Mouse (Mus musculus): ENCODE measurements at regions not wholly inside any gene's neighbourhood (a gene's known extent, or its start where the extent isn't known, plus 50 kb on each side); places are given as distances from the start of the nearest gene placed in this dataset.

- Histone ChIP-seq H3K36me3 (ENCODE audit: control insufficient read depth, insufficient read depth, low read length, poor library complexity, severe bottlenecking) (no peaks in the 10 kb centered on the region), H3K27me3 (ENCODE audit: control insufficient read depth, insufficient read depth, low read length, poor library complexity, severe bottlenecking) (no peaks in the 10 kb centered on the region)
- no peak for DNase-seq (ENCODE audit: low read depth, low spot score)
These were observed 200.7 kb downstream of the Pla2g4a start for GRCm38 (mm10) chr1:149760440-149760839.

GRCm38 (mm10) chr1:149758783-149759132 lies 202.3 kb downstream of the Pla2g4a start:
- no peaks in the 10 kb centered on the region for H3K27me3 ChIP-seq (ENCODE audit: control insufficient read depth, insufficient read depth, low read length, poor library complexity, severe bottlenecking)
- H3K36me3 ChIP-seq (ENCODE audit: control insufficient read depth, insufficient read depth, low read length, poor library complexity, severe bottlenecking) = no peaks in the 10 kb centered on the region
- no peak for DNase-seq (ENCODE audit: low read depth, low spot score)

- peak; percentile 35 for DNase-seq (ENCODE audit: low read depth, low spot score)
- no peaks in the 10 kb centered on the region for H3K27me3 ChIP-seq (ENCODE audit: control insufficient read depth, insufficient read depth, low read length, poor library complexity, severe bottlenecking)
- H3K36me3 ChIP-seq (ENCODE audit: control insufficient read depth, insufficient read depth, low read length, poor library complexity, severe bottlenecking) = no peaks in the 10 kb centered on the region
These were observed 202.9 kb downstream of the Pla2g4a start for GRCm38 (mm10) chr1:149758092-149758782.

- no peak for DNase-seq (ENCODE audit: low read depth, low spot score)
- Histone ChIP-seq H3K27me3 (ENCODE audit: control insufficient read depth, insufficient read depth, low read length, poor library complexity, severe bottlenecking) (no peaks in the 10 kb centered on the region), H3K36me3 (ENCODE audit: control insufficient read depth, insufficient read depth, low read length, poor library complexity, severe bottlenecking) (no peaks in the 10 kb centered on the region)
These were observed 207.6 kb downstream of the Pla2g4a start for GRCm38 (mm10) chr1:149753269-149754060.

- Histone ChIP-seq H3K36me3 (ENCODE audit: control insufficient read depth, insufficient read depth, low read length, poor library complexity, severe bottlenecking) (no peaks in the 10 kb centered on the region), H3K27me3 (ENCODE audit: control insufficient read depth, insufficient read depth, low read length, poor library complexity, severe bottlenecking) (no peaks in the 10 kb centered on the region)
- no peak for DNase-seq (ENCODE audit: low read depth, low spot score)
These were observed 211.7 kb downstream of the Pla2g4a start for GRCm38 (mm10) chr1:149749405-149749804.

- DNase-seq (ENCODE audit: low read depth, low spot score) = no peak
- H3K27me3 ChIP-seq (ENCODE audit: control insufficient read depth, insufficient read depth, low read length, poor library complexity, severe bottlenecking) = no peaks in the 10 kb centered on the region
These were observed 222.1 kb downstream of the Pla2g4a start for GRCm38 (mm10) chr1:149738959-149739358.

GRCm38 (mm10) chr1:149734241-149734640 lies 226.8 kb downstream of the Pla2g4a start:
- no peaks in the 10 kb centered on the region for H3K27me3 ChIP-seq (ENCODE audit: control insufficient read depth, insufficient read depth, low read length, poor library complexity, severe bottlenecking)
- H3K36me3 ChIP-seq (ENCODE audit: control insufficient read depth, insufficient read depth, low read length, poor library complexity, severe bottlenecking) = no peaks in the 10 kb centered on the region
- no peak for DNase-seq (ENCODE audit: low read depth, low spot score)

More at GRCm38 (mm10) chr1:149738959-149739358, 222.1 kb downstream of the Pla2g4a start:
- H3K36me3 ChIP-seq (ENCODE audit: control insufficient read depth, insufficient read depth, low read length, poor library complexity, severe bottlenecking) = no peaks in the 10 kb centered on the region

- Histone ChIP-seq H3K27me3 (ENCODE audit: control insufficient read depth, insufficient read depth, low read length, poor library complexity, severe bottlenecking) (no peaks in the 10 kb centered on the region), H3K36me3 (ENCODE audit: control insufficient read depth, insufficient read depth, low read length, poor library complexity, severe bottlenecking) (no peaks in the 10 kb centered on the region)
- DNase-seq (ENCODE audit: low read depth, low spot score) = no peak
These were observed 245.9 kb downstream of the Pla2g4a start for GRCm38 (mm10) chr1:149715171-149715570.

GRCm38 (mm10) chr1:149712330-149712729 lies 248.8 kb downstream of the Pla2g4a start:
- DNase-seq (ENCODE audit: low read depth, low spot score) = no peak
- no peaks in the 10 kb centered on the region for H3K36me3 ChIP-seq (ENCODE audit: control insufficient read depth, insufficient read depth, low read length, poor library complexity, severe bottlenecking)
- no peaks in the 10 kb centered on the region for H3K27me3 ChIP-seq (ENCODE audit: control insufficient read depth, insufficient read depth, low read length, poor library complexity, severe bottlenecking)

GRCm38 (mm10) chr1:149705223-149705622 lies 255.9 kb downstream of the Pla2g4a start:
- DNase-seq (ENCODE audit: low read depth, low spot score) = no peak
- no peaks in the 10 kb centered on the region for H3K27me3 ChIP-seq (ENCODE audit: control insufficient read depth, insufficient read depth, low read length, poor library complexity, severe bottlenecking)
- no peaks in the 10 kb centered on the region for H3K36me3 ChIP-seq (ENCODE audit: control insufficient read depth, insufficient read depth, low read length, poor library complexity, severe bottlenecking)

- Histone ChIP-seq H3K36me3 (ENCODE audit: control insufficient read depth, insufficient read depth, low read length, poor library complexity, severe bottlenecking) (no peaks in the 10 kb centered on the region), H3K27me3 (ENCODE audit: control insufficient read depth, insufficient read depth, low read length, poor library complexity, severe bottlenecking) (no peaks in the 10 kb centered on the region)
- DNase-seq (ENCODE audit: low read depth, low spot score) = no peak
These were observed 261.7 kb downstream of the Pla2g4a start for GRCm38 (mm10) chr1:149699411-149699810.

- Histone ChIP-seq H3K27me3 (ENCODE audit: control insufficient read depth, insufficient read depth, low read length, poor library complexity, severe bottlenecking) (no peaks in the 10 kb centered on the region), H3K36me3 (ENCODE audit: control insufficient read depth, insufficient read depth, low read length, poor library complexity, severe bottlenecking) (no peaks in the 10 kb centered on the region)
- DNase-seq (ENCODE audit: low read depth, low spot score) = no peak
These were observed 286.9 kb downstream of the Pla2g4a start for GRCm38 (mm10) chr1:149674166-149674565.

- H3K27me3 ChIP-seq (ENCODE audit: control insufficient read depth, insufficient read depth, low read length, poor library complexity, severe bottlenecking) = no peaks in the 10 kb centered on the region
- no peaks in the 10 kb centered on the region for H3K36me3 ChIP-seq (ENCODE audit: control insufficient read depth, insufficient read depth, low read length, poor library complexity, severe bottlenecking)
- no peak for DNase-seq (ENCODE audit: low read depth, low spot score)
These were observed 288.5 kb downstream of the Pla2g4a start for GRCm38 (mm10) chr1:149672571-149672970.

- no peak for DNase-seq (ENCODE audit: low read depth, low spot score)
- H3K36me3 ChIP-seq (ENCODE audit: control insufficient read depth, insufficient read depth, low read length, poor library complexity, severe bottlenecking) = no peaks in the 10 kb centered on the region
- no peaks in the 10 kb centered on the region for H3K27me3 ChIP-seq (ENCODE audit: control insufficient read depth, insufficient read depth, low read length, poor library complexity, severe bottlenecking)
These were observed 289.0 kb downstream of the Pla2g4a start for GRCm38 (mm10) chr1:149672117-149672516.

GRCm38 (mm10) chr1:149671091-149671490 lies 290.0 kb downstream of the Pla2g4a start:
- DNase-seq (ENCODE audit: low read depth, low spot score) = no peak
- Histone ChIP-seq H3K27me3 (ENCODE audit: control insufficient read depth, insufficient read depth, low read length, poor library complexity, severe bottlenecking) (no peaks in the 10 kb centered on the region), H3K36me3 (ENCODE audit: control insufficient read depth, insufficient read depth, low read length, poor library complexity, severe bottlenecking) (no peaks in the 10 kb centered on the region)
